Mouse (Mus musculus): ENCODE measurements at regions not wholly inside any gene's neighbourhood (a gene's known extent, or its start where the extent isn't known, plus 50 kb on each side); places are given as distances from the start of the nearest gene placed in this dataset.

GRCm38 (mm10) chr16:51543769-51544168 lies 487.3 kb upstream of the Cblb start:
- Histone ChIP-seq H3K27ac (ENCODE audit: low read depth, low read length) (no peak overlapping the region), H3K9ac (ENCODE audit: low read depth, low read length) (no peak overlapping the region), H3K4me2 (ENCODE audit: low read length) (no peak overlapping the region), H3K9me3 (ENCODE audit: control insufficient read depth, low read length) (no peaks in the 10 kb centered on the region), H3K36me3 (ENCODE audit: control insufficient read depth, insufficient read depth, low read length) (no peaks in the 10 kb centered on the region), H3K27me3 (replicated peaks; ENCODE audit: control insufficient read depth, insufficient read depth, low read length) (no peaks in the 10 kb centered on the region), H3K4me1 (ENCODE audit: control insufficient read depth, insufficient read depth, low read depth, low read length) (no peaks in the 10 kb centered on the region), H3K4me3 (ENCODE audit: low read length) (no peak overlapping the region)
- no peak for ATAC-seq
- 85% methylated on average over 4 of the region's 4 CpGs for WGBS

- H3K4me1 ChIP-seq (ENCODE audit: control insufficient read depth, insufficient read depth, low read depth, low read length) = no peaks in the 10 kb centered on the region
- H3K9ac ChIP-seq (ENCODE audit: low read depth, low read length) = no peak overlapping the region
- H3K4me2 ChIP-seq (ENCODE audit: low read length) = no peak overlapping the region
- H3K36me3 ChIP-seq (ENCODE audit: control insufficient read depth, insufficient read depth, low read length) = no peaks in the 10 kb centered on the region
- no peaks in the 10 kb centered on the region for H3K27me3 ChIP-seq (replicated peaks; ENCODE audit: control insufficient read depth, insufficient read depth, low read length)
- WGBS = 73% methylated on average over 1 of the region's 1 CpGs
- no peaks in the 10 kb centered on the region for H3K9me3 ChIP-seq (ENCODE audit: control insufficient read depth, low read length)
- no peak overlapping the region for H3K27ac ChIP-seq (ENCODE audit: low read depth, low read length)
- ATAC-seq = no peak
- H3K4me3 ChIP-seq (ENCODE audit: low read length) = no peak overlapping the region
Measured at GRCm38 (mm10) chr16:51547032-51547431, 484.0 kb upstream of the Cblb start.

- no peaks in the 10 kb centered on the region for H3K27me3 ChIP-seq (replicated peaks; ENCODE audit: control insufficient read depth, insufficient read depth, low read length)
- no peak overlapping the region for H3K9ac ChIP-seq (ENCODE audit: low read depth, low read length)
- H3K4me3 ChIP-seq (ENCODE audit: low read length) = no peak overlapping the region
- no peaks in the 10 kb centered on the region for H3K9me3 ChIP-seq (ENCODE audit: control insufficient read depth, low read length)
- WGBS = 84% methylated on average over 5 of the region's 5 CpGs
- H3K36me3 ChIP-seq (ENCODE audit: control insufficient read depth, insufficient read depth, low read length) = no peaks in the 10 kb centered on the region
- no peaks in the 10 kb centered on the region for H3K4me1 ChIP-seq (ENCODE audit: control insufficient read depth, insufficient read depth, low read depth, low read length)
- ATAC-seq = no peak
- no peak overlapping the region for H3K4me2 ChIP-seq (ENCODE audit: low read length)
- no peak overlapping the region for H3K27ac ChIP-seq (ENCODE audit: low read depth, low read length)
Measured at GRCm38 (mm10) chr16:51562866-51563658, 468.0 kb upstream of the Cblb start.

GRCm38 (mm10) chr16:51564064-51564463 lies 467.0 kb upstream of the Cblb start:
- Histone ChIP-seq H3K4me2 (ENCODE audit: low read length) (no peak overlapping the region), H3K9ac (ENCODE audit: low read depth, low read length) (no peak overlapping the region), H3K4me1 (ENCODE audit: control insufficient read depth, insufficient read depth, low read depth, low read length) (no peaks in the 10 kb centered on the region), H3K36me3 (ENCODE audit: control insufficient read depth, insufficient read depth, low read length) (no peaks in the 10 kb centered on the region), H3K27ac (ENCODE audit: low read depth, low read length) (no peak overlapping the region), H3K27me3 (replicated peaks; ENCODE audit: control insufficient read depth, insufficient read depth, low read length) (no peaks in the 10 kb centered on the region), H3K9me3 (ENCODE audit: control insufficient read depth, low read length) (no peaks in the 10 kb centered on the region), H3K4me3 (ENCODE audit: low read length) (no peak overlapping the region)
- ATAC-seq = no peak

- no peak overlapping the region for H3K9ac ChIP-seq (ENCODE audit: low read depth, low read length)
- WGBS = 39% methylated on average over 2 of the region's 2 CpGs
- ATAC-seq = no peak
- H3K27me3 ChIP-seq (replicated peaks; ENCODE audit: control insufficient read depth, insufficient read depth, low read length) = no peaks in the 10 kb centered on the region
- H3K4me1 ChIP-seq (ENCODE audit: control insufficient read depth, insufficient read depth, low read depth, low read length) = no peaks in the 10 kb centered on the region
- no peaks in the 10 kb centered on the region for H3K9me3 ChIP-seq (ENCODE audit: control insufficient read depth, low read length)
- no peak overlapping the region for H3K4me2 ChIP-seq (ENCODE audit: low read length)
- H3K4me3 ChIP-seq (ENCODE audit: low read length) = no peak overlapping the region
- no peak overlapping the region for H3K27ac ChIP-seq (ENCODE audit: low read depth, low read length)
- no peaks in the 10 kb centered on the region for H3K36me3 ChIP-seq (ENCODE audit: control insufficient read depth, insufficient read depth, low read length)
Measured at GRCm38 (mm10) chr16:51577915-51578593, 453.0 kb upstream of the Cblb start.

GRCm38 (mm10) chr16:51580525-51580924 lies 450.5 kb upstream of the Cblb start:
- Histone ChIP-seq H3K36me3 (ENCODE audit: control insufficient read depth, insufficient read depth, low read length) (no peaks in the 10 kb centered on the region), H3K4me2 (ENCODE audit: low read length) (no peak overlapping the region), H3K27ac (ENCODE audit: low read depth, low read length) (no peak overlapping the region), H3K27me3 (replicated peaks; ENCODE audit: control insufficient read depth, insufficient read depth, low read length) (no peaks in the 10 kb centered on the region), H3K4me1 (ENCODE audit: control insufficient read depth, insufficient read depth, low read depth, low read length) (no peaks in the 10 kb centered on the region), H3K9me3 (ENCODE audit: control insufficient read depth, low read length) (no peaks in the 10 kb centered on the region), H3K4me3 (ENCODE audit: low read length) (no peak overlapping the region), H3K9ac (ENCODE audit: low read depth, low read length) (no peak overlapping the region)
- 63% methylated on average over 1 of the region's 1 CpGs for WGBS
- no peak; the same call in 1 of the 2 replicates for ATAC-seq

GRCm38 (mm10) chr16:51589924-51590397 lies 441.1 kb upstream of the Cblb start:
- no peak overlapping the region for H3K9ac ChIP-seq (ENCODE audit: low read depth, low read length)
- no peak overlapping the region for H3K4me2 ChIP-seq (ENCODE audit: low read length)
- WGBS = 7% methylated on average over 2 of the region's 2 CpGs
- no peaks in the 10 kb centered on the region for H3K27me3 ChIP-seq (replicated peaks; ENCODE audit: control insufficient read depth, insufficient read depth, low read length)
- H3K4me3 ChIP-seq (ENCODE audit: low read length) = no peak overlapping the region
- no peaks in the 10 kb centered on the region for H3K9me3 ChIP-seq (ENCODE audit: control insufficient read depth, low read length)
- H3K4me1 ChIP-seq (ENCODE audit: control insufficient read depth, insufficient read depth, low read depth, low read length) = no peaks in the 10 kb centered on the region
- peak; percentile 70 for ATAC-seq
- H3K36me3 ChIP-seq (ENCODE audit: control insufficient read depth, insufficient read depth, low read length) = no peaks in the 10 kb centered on the region
- no peak overlapping the region for H3K27ac ChIP-seq (ENCODE audit: low read depth, low read length)

- no peak overlapping the region for H3K4me3 ChIP-seq (ENCODE audit: low read length)
- no peaks in the 10 kb centered on the region for H3K4me1 ChIP-seq (ENCODE audit: control insufficient read depth, insufficient read depth, low read depth, low read length)
- H3K36me3 ChIP-seq (ENCODE audit: control insufficient read depth, insufficient read depth, low read length) = no peaks in the 10 kb centered on the region
- no peak overlapping the region for H3K27ac ChIP-seq (ENCODE audit: low read depth, low read length)
- H3K9me3 ChIP-seq (ENCODE audit: control insufficient read depth, low read length) = no peaks in the 10 kb centered on the region
- H3K27me3 ChIP-seq (replicated peaks; ENCODE audit: control insufficient read depth, insufficient read depth, low read length) = no peaks in the 10 kb centered on the region
- H3K4me2 ChIP-seq (ENCODE audit: low read length) = no peak overlapping the region
- no peak for ATAC-seq
- H3K9ac ChIP-seq (ENCODE audit: low read depth, low read length) = no peak overlapping the region
Measured at GRCm38 (mm10) chr16:51617579-51617978, 413.4 kb upstream of the Cblb start.

GRCm38 (mm10) chr16:51646646-51647045 lies 384.4 kb upstream of the Cblb start:
- ATAC-seq = no peak
- Histone ChIP-seq H3K36me3 (ENCODE audit: control insufficient read depth, insufficient read depth, low read length) (no peaks in the 10 kb centered on the region), H3K4me2 (ENCODE audit: low read length) (no peak overlapping the region), H3K4me1 (ENCODE audit: control insufficient read depth, insufficient read depth, low read depth, low read length) (no peaks in the 10 kb centered on the region), H3K27me3 (replicated peaks; ENCODE audit: control insufficient read depth, insufficient read depth, low read length) (no peaks in the 10 kb centered on the region), H3K4me3 (ENCODE audit: low read length) (no peak overlapping the region), H3K9me3 (ENCODE audit: control insufficient read depth, low read length) (no peaks in the 10 kb centered on the region), H3K27ac (ENCODE audit: low read depth, low read length) (no peak overlapping the region), H3K9ac (ENCODE audit: low read depth, low read length) (no peak overlapping the region)
- WGBS = 89% methylated on average over 1 of the region's 1 CpGs
